Mouse (Mus musculus) MEL (cell line): Measurements from ENCODE around the gene Gsta2. TPM values are rescaled to one million over a fixed set of nuclear protein-coding genes. Genes with fewer than 3 reads are reported as not detected.
"Not testable (repeated sequence)": the region's sequence is repeated elsewhere in the genome, so short reads cannot be mapped to it uniquely, and the experiment has no call there.

Experiments
- DNase-seq: peaks from one replicate; pipeline ENCODE4 v3.0.0; 2011; ENCODE audit warnings: low read depth, low spot score
- H3K27ac ChIP-seq: 2 replicates; pipeline ENCODE4 v1.5.1; 2012; ENCODE audit warnings: low read depth, mild to moderate bottlenecking, control low read depth, low read length, moderate library complexity; ENCODE audit not compliant: control insufficient read depth
- H3K27me3 ChIP-seq, 2 experiments: fragments of 150-350 bp in 1 of 2; sonication (generic) in 1 of 2; 2 replicates each; pipeline ENCODE4 v1.6.1; 2012; ENCODE audit warnings: low read length in 2 of 2, mild to moderate bottlenecking in 2 of 2, improper control_type of control experiment in 1 of 2, moderate library complexity in 1 of 2; ENCODE audit not compliant: insufficient read depth in 2 of 2, control insufficient read depth in 1 of 2
- H3K36me3 ChIP-seq, 2 experiments: 2 replicates each; pipeline ENCODE4 v1.6.1; 2012 to 2014; ENCODE audit warnings: low read length in 2 of 2, improper control_type of control experiment in 1 of 2, inconsistent platforms in 1 of 2, mild to moderate bottlenecking in 1 of 2; ENCODE audit not compliant: insufficient read depth in 2 of 2, control insufficient read depth in 1 of 2
- H3K4me1 ChIP-seq, 2 experiments: fragments of 150-350 bp in 1 of 2; sonication (generic) in 1 of 2; 2 replicates each; pipeline ENCODE4 v1.6.1; 2012; ENCODE audit warnings: low read length in 2 of 2, improper control_type of control experiment in 1 of 2, mild to moderate bottlenecking in 1 of 2; ENCODE audit not compliant: insufficient read depth in 2 of 2, control insufficient read depth in 1 of 2
- H3K4me3 ChIP-seq, 2 experiments: fragments of 150-350 bp in 1 of 2; sonication (generic) in 1 of 2; 2 replicates each; pipeline ENCODE4 v1.5.1; 2012; ENCODE audit warnings: low read depth in 2 of 2, low read length in 2 of 2, mild to moderate bottlenecking in 2 of 2, moderate library complexity in 2 of 2, control low read depth in 1 of 2, improper control_type of control experiment in 1 of 2; ENCODE audit not compliant: control insufficient read depth in 1 of 2, insufficient read depth in 1 of 2
- H3K79me2 ChIP-seq: 2 replicates; pipeline ENCODE4 v1.6.1; 2012; ENCODE audit warnings: mild to moderate bottlenecking, low read length, moderate library complexity; ENCODE audit not compliant: control insufficient read depth, poor library complexity, insufficient read depth
- H3K9ac ChIP-seq: 2 replicates; pipeline ENCODE4 v1.6.1; 2012; ENCODE audit warnings: low read depth, mild to moderate bottlenecking, control low read depth, low read length, moderate library complexity; ENCODE audit not compliant: control insufficient read depth, poor library complexity, severe bottlenecking
- H3K9me3 ChIP-seq: fragments of 150-350 bp; sonication (generic); replicated peaks from 2 replicates; pipeline ENCODE4 v1.6.1; 2012; ENCODE audit warnings: mild to moderate bottlenecking, low read length, improper control_type of control experiment, moderate library complexity; ENCODE audit not compliant: insufficient read depth
- CHD1 ChIP-seq: IDR thresholded peaks from 2 replicates; pipeline ENCODE4 v1.6.1; 2012; ENCODE audit warnings: low read depth, mild to moderate bottlenecking, inconsistent platforms, low read length, improper control_type of control experiment
- CTCF ChIP-seq, 3 experiments: IDR thresholded peaks in 2 of 3; conservative IDR thresholded peaks in 1 of 3; 2 replicates each; pipeline ENCODE4 v1.5.1; 2011 to 2012; ENCODE audit warnings: low read length in 3 of 3, low read depth in 2 of 3, mild to moderate bottlenecking in 2 of 3, improper control_type of control experiment in 1 of 3, inconsistent platforms in 1 of 3, mixed read lengths in 1 of 3, moderate library complexity in 1 of 3; ENCODE audit not compliant: control insufficient read depth in 1 of 3, insufficient read depth in 1 of 3, poor library complexity in 1 of 3, severe bottlenecking in 1 of 3
- RAD21 ChIP-seq: IDR thresholded peaks from 2 replicates; pipeline ENCODE4 v1.6.1; 2011; ENCODE audit warnings: mild to moderate bottlenecking, low read depth, low read length, improper control_type of control experiment
- SMC3 ChIP-seq: IDR thresholded peaks from 2 replicates; pipeline ENCODE4 v1.6.1; 2011; ENCODE audit warnings: low read depth, low read length, improper control_type of control experiment
- polyA plus RNA-seq, 2 experiments: library from polyadenylated mRNA; stranded (reverse) in 1 of 2; unstranded in 1 of 2; fragments of >175 nt in 1 of 2; fragments of >200 nt in 1 of 2; gene quantifications; 2 replicates each; pipeline versions ENCODE4 v1.2.1 to v1.2.4; 2012; ENCODE audit warnings: low replicate concordance in 2 of 2, low read depth in 1 of 2; ENCODE audit not compliant: insufficient read length in 2 of 2, insufficient read depth in 1 of 2, missing spikeins in 1 of 2
- total RNA-seq: library from RNA; depleted of rRNA; stranded (reverse); fragments of 300-350 nt; gene quantifications from 2 replicates; pipeline ENCODE4 v1.2.3, GENCODE M21; 2012

Gene Gsta2
- total and polyA plus RNA-seq, 3 experiments: not detected

GRCm38 (mm10) chr9:78340324-78340723 lies 15.3 kb downstream of the Gsta2 start:
- not testable (repeated sequence) for H3K9ac ChIP-seq, H3K27ac ChIP-seq, H3K36me3 ChIP-seq, H3K27me3 ChIP-seq, H3K4me3 ChIP-seq, H3K4me1 ChIP-seq, H3K79me2 ChIP-seq, H3K9me3 ChIP-seq
- peak; percentile 55 for TF ChIP-seq SMC3
- TF ChIP-seq CTCF (IDR thresholded peaks at IDR 0.05 in 2 of 3, conservative IDR thresholded peaks at IDR 0.05 in 1 of 3; ENCODE audit: control insufficient read depth in 1 of 3, insufficient read depth in 1 of 3, low read depth in 2 of 3, low read length in 3 of 3, poor library complexity in 1 of 3, severe bottlenecking in 1 of 3): peak; percentile 58 to 74 (median 63)
- peak; percentile 26 for TF ChIP-seq RAD21
- DNase-seq: peak; percentile 48

GRCm38 (mm10) chr9:78337050-78337449 lies 18.5 kb downstream of the Gsta2 start:
- not testable (repeated sequence) for H3K9me3 ChIP-seq, H3K27me3 ChIP-seq, H3K36me3 ChIP-seq, H3K27ac ChIP-seq, H3K9ac ChIP-seq, H3K4me3 ChIP-seq, H3K4me1 ChIP-seq, DNase-seq, H3K79me2 ChIP-seq

- H3K27me3 ChIP-seq, H3K27ac ChIP-seq, H3K4me1 ChIP-seq, H3K9ac ChIP-seq, H3K4me3 ChIP-seq, H3K79me2 ChIP-seq, DNase-seq, H3K9me3 ChIP-seq, H3K36me3 ChIP-seq: not testable (repeated sequence)
Observed at GRCm38 (mm10) chr9:78327289-78327688, 28.3 kb downstream of the Gsta2 start, which contains the start of gene Omt2b. Omt2b (plus strand) TSS chr9:78327589.

GRCm38 (mm10) chr9:78319499-78319898 lies 36.1 kb downstream of the Gsta2 start:
- Histone ChIP-seq H3K4me3 (no peak overlapping the region), H3K79me2 (no peaks in the 10 kb centered on the region), H3K27ac (no peak overlapping the region), H3K9me3 (no peaks in the 10 kb centered on the region), H3K4me1 (no peaks in the 10 kb centered on the region), H3K27me3 (no peaks in the 10 kb centered on the region), H3K36me3 (no peaks in the 10 kb centered on the region), H3K9ac (no peak overlapping the region)
- peak; percentile 41 for DNase-seq
- no peak for TF ChIP-seq CHD1
- peak; percentile 12 for TF ChIP-seq RAD21
- peak; percentile 17 to 43 (median 42); a peak in 4 of 6 replicates for TF ChIP-seq CTCF (IDR thresholded peaks at IDR 0.05 in 2 of 3, conservative IDR thresholded peaks at IDR 0.05 in 1 of 3; ENCODE audit: control insufficient read depth in 1 of 3, insufficient read depth in 1 of 3, low read depth in 2 of 3, low read length in 3 of 3, poor library complexity in 1 of 3, severe bottlenecking in 1 of 3)
